Mouse (Mus musculus): Measurements from ENCODE around the gene E130208F15Rik.

DNA sequence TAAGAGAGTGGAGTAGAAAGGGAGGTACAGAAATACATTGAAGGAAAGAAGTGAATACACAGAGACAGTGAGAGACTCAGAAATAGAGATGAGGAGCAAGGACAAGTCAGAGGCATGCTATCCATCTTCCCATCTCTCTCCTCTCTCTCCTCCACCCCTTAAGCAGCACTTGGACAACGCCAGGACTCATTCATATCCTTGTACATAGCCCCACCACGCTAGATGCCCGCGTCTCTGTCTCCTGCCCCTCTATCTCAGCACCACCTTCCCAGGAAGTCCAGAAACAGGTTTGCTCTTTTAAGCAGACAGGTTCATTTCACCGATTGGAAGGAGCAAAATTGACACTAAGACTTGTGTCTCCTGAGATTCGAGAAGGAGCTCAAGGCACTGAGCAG lies 41.8 kb downstream of the E130208F15Rik start:
- TF ChIP-seq CTCF (IDR thresholded peaks at IDR 0.05; ENCODE audit: low read depth, low read length) (no peak), POLR2A (IDR thresholded peaks at IDR 0.05; ENCODE audit: borderline replicate concordance, low read depth, low read length) (no peak)
